Mouse (Mus musculus) MEL (cell line): ENCODE data around the gene Eva1b.

Experiments
- BHLHE40 ChIP-seq: IDR thresholded peaks from 2 replicates; pipeline ENCODE4 v1.6.1; 2012; ENCODE audit warnings: low read depth, mild to moderate bottlenecking, inconsistent platforms, low read length, improper control_type of control experiment, borderline replicate concordance
- CTCF ChIP-seq, 3 experiments: IDR thresholded peaks in 2 of 3; conservative IDR thresholded peaks in 1 of 3; 2 replicates each; pipeline ENCODE4 v1.5.1; 2011 to 2012; ENCODE audit warnings: low read length in 3 of 3, low read depth in 2 of 3, mild to moderate bottlenecking in 2 of 3, improper control_type of control experiment in 1 of 3, inconsistent platforms in 1 of 3, mixed read lengths in 1 of 3, moderate library complexity in 1 of 3; ENCODE audit not compliant: control insufficient read depth in 1 of 3, insufficient read depth in 1 of 3, poor library complexity in 1 of 3, severe bottlenecking in 1 of 3
- EP300 ChIP-seq, 2 experiments: IDR thresholded peaks; 2 replicates each; pipeline ENCODE4 v1.6.1; 2011; ENCODE audit warnings: improper control_type of control experiment in 2 of 2, low read length in 2 of 2, low read depth in 1 of 2, mild to moderate bottlenecking in 1 of 2
- GABPA ChIP-seq: IDR thresholded peaks from 2 replicates; pipeline ENCODE4 v1.6.1; 2012; ENCODE audit warnings: low read depth, mild to moderate bottlenecking, inconsistent platforms, low read length, improper control_type of control experiment, moderate library complexity
- KAT2A ChIP-seq: conservative IDR thresholded peaks from 2 replicates; pipeline ENCODE4 v1.6.1; 2012; ENCODE audit warnings: low read depth, low read length, improper control_type of control experiment, inconsistent platforms
- POLR2A ChIP-seq, 2 experiments: IDR thresholded peaks; 2 replicates each; pipeline ENCODE4 v1.6.1; 2011 to 2012; ENCODE audit warnings: low read length in 2 of 2, mild to moderate bottlenecking in 2 of 2, control low read depth in 1 of 2, improper control_type of control experiment in 1 of 2, low read depth in 1 of 2, moderate library complexity in 1 of 2; ENCODE audit not compliant: control insufficient read depth in 1 of 2, insufficient read depth in 1 of 2, poor library complexity in 1 of 2
- POLR2AphosphoS5 ChIP-seq: IDR thresholded peaks from 2 replicates; pipeline ENCODE4 v1.6.1; 2012; ENCODE audit warnings: low read depth, borderline replicate concordance, mild to moderate bottlenecking, inconsistent platforms, low read length, moderate library complexity, mixed read lengths
- UBTF ChIP-seq: IDR thresholded peaks from 2 replicates; pipeline ENCODE4 v1.6.1; 2012; ENCODE audit warnings: low read depth, mild to moderate bottlenecking, inconsistent platforms, low read length, improper control_type of control experiment, moderate library complexity, borderline replicate concordance; ENCODE audit not compliant: insufficient read depth
- USF1 ChIP-seq: IDR thresholded peaks from 2 replicates; pipeline ENCODE4 v1.6.1; 2014; ENCODE audit warnings: low read depth, mild to moderate bottlenecking, inconsistent platforms, low read length, improper control_type of control experiment, moderate library complexity
- ZC3H11A ChIP-seq: IDR thresholded peaks from 2 replicates; pipeline ENCODE4 v1.6.1; 2012; ENCODE audit warnings: low read depth, mild to moderate bottlenecking, inconsistent platforms, low read length, improper control_type of control experiment
- ZNF384 ChIP-seq: IDR thresholded peaks from 2 replicates; pipeline ENCODE4 v1.6.1; 2012; ENCODE audit warnings: low read depth, mild to moderate bottlenecking, inconsistent platforms, low read length, improper control_type of control experiment

DNA sequence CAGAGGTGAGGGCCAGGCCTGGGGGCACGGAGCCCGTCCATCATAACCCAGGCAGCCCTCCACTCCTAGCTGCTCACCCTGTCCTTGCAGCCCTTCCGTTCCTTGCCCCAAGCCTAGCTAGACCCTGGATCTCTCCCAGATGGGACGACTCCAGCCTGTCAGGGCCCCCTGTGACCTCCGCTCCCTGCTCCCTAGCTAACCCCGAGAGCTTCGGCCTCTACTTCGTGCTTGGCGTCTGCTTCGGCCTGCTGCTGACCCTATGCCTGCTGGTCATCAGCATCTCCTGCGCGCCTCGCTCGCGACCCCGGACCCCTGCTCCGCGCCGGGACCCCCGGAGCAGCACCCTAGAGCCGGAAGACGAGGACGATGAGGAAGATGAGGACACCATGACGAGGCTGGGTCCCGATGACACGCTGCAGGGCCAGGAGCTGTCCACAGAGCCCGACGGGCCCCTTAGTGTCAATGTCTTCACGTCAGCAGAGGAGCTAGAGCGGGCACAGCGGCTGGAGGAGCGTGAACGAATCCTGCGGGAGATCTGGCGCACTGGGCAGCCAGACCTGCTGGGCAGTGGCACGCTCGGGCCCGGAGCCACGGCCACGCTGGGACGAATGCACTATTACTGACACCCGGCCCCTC is 1.6 kb downstream of the Eva1b start:
- TF ChIP-seq POLR2A (IDR thresholded peaks at IDR 0.05; ENCODE audit: control insufficient read depth in 1 of 2, insufficient read depth in 1 of 2, low read depth in 1 of 2, low read length in 2 of 2, poor library complexity in 1 of 2) (no peak), ZNF384 (no peak), POLR2AphosphoS5 (no peak), ZC3H11A (no peak), GABPA (no peak), USF1 (no peak), CTCF (IDR thresholded peaks at IDR 0.05 in 2 of 3, conservative IDR thresholded peaks at IDR 0.05 in 1 of 3; ENCODE audit: control insufficient read depth in 1 of 3, insufficient read depth in 1 of 3, low read depth in 2 of 3, low read length in 3 of 3, poor library complexity in 1 of 3, severe bottlenecking in 1 of 3) (no peak), UBTF (no peak), KAT2A (no peak), EP300 (IDR thresholded peaks at IDR 0.05; ENCODE audit: low read depth in 1 of 2, low read length in 2 of 2) (no peak), BHLHE40 (no peak)
